Mouse (Mus musculus): ENCODE results near the gene Dtymk. TPM values are rescaled to one million over a fixed set of nuclear protein-coding genes. Genes with fewer than 3 reads are reported as not detected.
"Not testable (repeated sequence)": the region's sequence is repeated elsewhere in the genome, so short reads cannot be mapped to it uniquely, and the experiment has no call there.

Gene Dtymk
- 8.8 and 10.0 TPM in 2 replicates for polyA plus RNA-seq (2012)

- no peaks in the 10 kb centered on the region for H3K27me3 ChIP-seq (ENCODE audit: control insufficient read depth)
- H3K4me3 ChIP-seq (replicated peaks): peak within 1 kb of the TSS; percentile 94
- H3K9me3 ChIP-seq (ENCODE audit: control insufficient read depth, low read length): no peaks in the 10 kb centered on the region
- peaks cover 82% of the 10 kb centered on the region for H3K4me1 ChIP-seq (ENCODE audit: control insufficient read depth)
- TF ChIP-seq GATA1 (IDR thresholded peaks at IDR 0.05; ENCODE audit: low read length) (no peak), TAL1 (IDR thresholded peaks at IDR 0.05; ENCODE audit: low read length) (no peak)
- H3K36me3 ChIP-seq (ENCODE audit: control insufficient read depth): peaks cover 56% of the 10 kb centered on the region
Measured at GRCm38 (mm10) chr1:93801741-93802238, at the start of gene Dtymk. Gene Dtymk (minus strand): TSS chr1:93801934.

- not testable (repeated sequence) for H3K27me3 ChIP-seq (ENCODE audit: control insufficient read depth); H3K36me3 ChIP-seq (ENCODE audit: control insufficient read depth); H3K4me3 ChIP-seq (replicated peaks); H3K9me3 ChIP-seq (ENCODE audit: control insufficient read depth, low read length); H3K4me1 ChIP-seq (ENCODE audit: control insufficient read depth)
Measured at GRCm38 (mm10) chr1:93845766-93846366, 44.1 kb upstream of the Dtymk start.

GRCm38 (mm10) chr1:93838569-93838968 is 36.8 kb upstream of the Dtymk start:
- not testable (repeated sequence) for H3K9me3 ChIP-seq (ENCODE audit: control insufficient read depth, low read length); H3K4me3 ChIP-seq (replicated peaks); H3K27me3 ChIP-seq (ENCODE audit: control insufficient read depth); H3K4me1 ChIP-seq (ENCODE audit: control insufficient read depth)
- peaks cover 28% of the 10 kb centered on the region for H3K36me3 ChIP-seq (ENCODE audit: control insufficient read depth)

GRCm38 (mm10) chr1:93837335-93837734 is 35.6 kb upstream of the Dtymk start:
- peaks cover 28% of the 10 kb centered on the region for H3K36me3 ChIP-seq (ENCODE audit: control insufficient read depth)
- no peak overlapping the region for H3K4me3 ChIP-seq (replicated peaks)
- H3K9me3 ChIP-seq (ENCODE audit: control insufficient read depth, low read length): no peaks in the 10 kb centered on the region
- no peaks in the 10 kb centered on the region for H3K27me3 ChIP-seq (ENCODE audit: control insufficient read depth)
- peaks cover 5% of the 10 kb centered on the region for H3K4me1 ChIP-seq (ENCODE audit: control insufficient read depth)
- no peak for TF ChIP-seq TAL1 (IDR thresholded peaks at IDR 0.05; ENCODE audit: low read length)
- TF ChIP-seq GATA1 (IDR thresholded peaks at IDR 0.05; ENCODE audit: low read length): no peak

GRCm38 (mm10) chr1:93836532-93836913 is 34.8 kb upstream of the Dtymk start:
- Histone ChIP-seq H3K27me3 (ENCODE audit: control insufficient read depth) (no peaks in the 10 kb centered on the region), H3K4me1 (ENCODE audit: control insufficient read depth) (peaks cover 5% of the 10 kb centered on the region), H3K36me3 (ENCODE audit: control insufficient read depth) (peaks cover 28% of the 10 kb centered on the region), H3K9me3 (ENCODE audit: control insufficient read depth, low read length) (no peaks in the 10 kb centered on the region), H3K4me3 (replicated peaks) (no peak overlapping the region)
- TF ChIP-seq TAL1 (IDR thresholded peaks at IDR 0.05; ENCODE audit: low read length) (no peak), GATA1 (IDR thresholded peaks at IDR 0.05; ENCODE audit: low read length) (no peak)

- Histone ChIP-seq H3K4me3 (replicated peaks) (no peak overlapping the region), H3K9me3 (ENCODE audit: control insufficient read depth, low read length) (no peaks in the 10 kb centered on the region), H3K4me1 (ENCODE audit: control insufficient read depth) (peaks cover 5% of the 10 kb centered on the region), H3K36me3 (ENCODE audit: control insufficient read depth) (peaks cover 28% of the 10 kb centered on the region), H3K27me3 (ENCODE audit: control insufficient read depth) (no peaks in the 10 kb centered on the region)
- TF ChIP-seq TAL1 (IDR thresholded peaks at IDR 0.05; ENCODE audit: low read length): no peak
- TF ChIP-seq GATA1 (IDR thresholded peaks at IDR 0.05; ENCODE audit: low read length): no peak
Measured at GRCm38 (mm10) chr1:93835876-93836531, 34.3 kb upstream of the Dtymk start.

- peaks cover 5% of the 10 kb centered on the region for H3K4me1 ChIP-seq (ENCODE audit: control insufficient read depth)
- H3K36me3 ChIP-seq (ENCODE audit: control insufficient read depth): peaks cover 28% of the 10 kb centered on the region
- H3K9me3 ChIP-seq (ENCODE audit: control insufficient read depth, low read length): no peaks in the 10 kb centered on the region
- TF ChIP-seq GATA1 (IDR thresholded peaks at IDR 0.05; ENCODE audit: low read length) (no peak), TAL1 (IDR thresholded peaks at IDR 0.05; ENCODE audit: low read length) (no peak)
- H3K27me3 ChIP-seq (ENCODE audit: control insufficient read depth): no peaks in the 10 kb centered on the region
- no peak overlapping the region for H3K4me3 ChIP-seq (replicated peaks)
Measured at GRCm38 (mm10) chr1:93835211-93835610, 33.5 kb upstream of the Dtymk start.

- Histone ChIP-seq H3K4me3 (replicated peaks) (no peak overlapping the region), H3K9me3 (ENCODE audit: control insufficient read depth, low read length) (no peaks in the 10 kb centered on the region), H3K36me3 (ENCODE audit: control insufficient read depth) (peaks cover 29% of the 10 kb centered on the region), H3K27me3 (ENCODE audit: control insufficient read depth) (no peaks in the 10 kb centered on the region), H3K4me1 (ENCODE audit: control insufficient read depth) (peaks cover 5% of the 10 kb centered on the region)
- TF ChIP-seq GATA1 (IDR thresholded peaks at IDR 0.05; ENCODE audit: low read length) (no peak), TAL1 (IDR thresholded peaks at IDR 0.05; ENCODE audit: low read length) (no peak)
Measured at GRCm38 (mm10) chr1:93834671-93835150, 33.0 kb upstream of the Dtymk start.

- not testable (repeated sequence) for H3K4me1 ChIP-seq (ENCODE audit: control insufficient read depth); H3K4me3 ChIP-seq (replicated peaks); H3K9me3 ChIP-seq (ENCODE audit: control insufficient read depth, low read length); H3K27me3 ChIP-seq (ENCODE audit: control insufficient read depth)
- peaks cover 29% of the 10 kb centered on the region for H3K36me3 ChIP-seq (ENCODE audit: control insufficient read depth)
Measured at GRCm38 (mm10) chr1:93832754-93833360, 31.1 kb upstream of the Dtymk start.
